Mouse (Mus musculus): ENCODE measurements around the gene Coa3. TPM values are rescaled to one million over a fixed set of nuclear protein-coding genes. Genes with fewer than 3 reads are reported as not detected.

The Coa3 gene
- polyA plus RNA-seq, 1 experiment: 245 TPM

DNA sequence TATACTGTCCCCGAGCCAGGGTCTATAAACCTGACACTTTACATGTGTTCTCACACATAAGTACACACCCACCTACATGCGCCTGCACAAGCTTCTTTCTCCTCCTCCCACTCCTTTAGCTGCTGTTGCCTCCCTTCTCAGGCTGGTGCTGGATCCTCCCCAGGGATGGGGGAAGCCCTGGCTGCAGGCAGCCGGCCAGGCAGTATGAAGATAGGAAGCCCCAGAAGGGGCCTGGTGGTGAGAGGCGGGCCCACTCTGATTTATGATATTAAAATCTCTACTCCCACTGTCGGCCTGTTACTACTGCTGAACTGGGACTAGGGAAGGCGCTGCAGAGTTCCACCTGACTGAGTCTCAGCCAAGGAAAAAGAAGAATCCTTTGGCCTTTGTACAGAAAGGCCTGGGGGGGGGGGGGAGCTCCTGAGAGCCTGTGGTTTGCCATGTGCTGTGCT lies 19.6 kb downstream of the Coa3 start:
- Histone ChIP-seq H3K36me3 (ENCODE audit: control insufficient read depth, insufficient read depth, low read length) (peaks cover 6% of the 10 kb centered on the region; the same call in 1 of the 2 replicates), H3K27ac (ENCODE audit: control insufficient read depth, insufficient read depth, low read length) (no peak overlapping the region), H3K27me3 (ENCODE audit: control insufficient read depth, insufficient read depth, low read length) (peaks cover 22% of the 10 kb centered on the region), H3K4me3 (ENCODE audit: control insufficient read depth, insufficient read depth, low read length) (no peak overlapping the region), H3K4me1 (replicated peaks; ENCODE audit: control insufficient read depth, insufficient read depth, low read length) (peaks cover 17% of the 10 kb centered on the region)
- WGBS: 83% methylated on average over 6 of the region's 6 CpGs
- TF ChIP-seq POLR2A (IDR thresholded peaks at IDR 0.05; ENCODE audit: control insufficient read depth, extremely low read depth, insufficient read depth, low read length, poor library complexity) (no peak), CTCF (IDR thresholded peaks at IDR 0.05; ENCODE audit: borderline replicate concordance, control insufficient read depth, extremely low read depth, insufficient read depth, low read length, poor library complexity) (no peak)
- DNase-seq: no peak

DNA sequence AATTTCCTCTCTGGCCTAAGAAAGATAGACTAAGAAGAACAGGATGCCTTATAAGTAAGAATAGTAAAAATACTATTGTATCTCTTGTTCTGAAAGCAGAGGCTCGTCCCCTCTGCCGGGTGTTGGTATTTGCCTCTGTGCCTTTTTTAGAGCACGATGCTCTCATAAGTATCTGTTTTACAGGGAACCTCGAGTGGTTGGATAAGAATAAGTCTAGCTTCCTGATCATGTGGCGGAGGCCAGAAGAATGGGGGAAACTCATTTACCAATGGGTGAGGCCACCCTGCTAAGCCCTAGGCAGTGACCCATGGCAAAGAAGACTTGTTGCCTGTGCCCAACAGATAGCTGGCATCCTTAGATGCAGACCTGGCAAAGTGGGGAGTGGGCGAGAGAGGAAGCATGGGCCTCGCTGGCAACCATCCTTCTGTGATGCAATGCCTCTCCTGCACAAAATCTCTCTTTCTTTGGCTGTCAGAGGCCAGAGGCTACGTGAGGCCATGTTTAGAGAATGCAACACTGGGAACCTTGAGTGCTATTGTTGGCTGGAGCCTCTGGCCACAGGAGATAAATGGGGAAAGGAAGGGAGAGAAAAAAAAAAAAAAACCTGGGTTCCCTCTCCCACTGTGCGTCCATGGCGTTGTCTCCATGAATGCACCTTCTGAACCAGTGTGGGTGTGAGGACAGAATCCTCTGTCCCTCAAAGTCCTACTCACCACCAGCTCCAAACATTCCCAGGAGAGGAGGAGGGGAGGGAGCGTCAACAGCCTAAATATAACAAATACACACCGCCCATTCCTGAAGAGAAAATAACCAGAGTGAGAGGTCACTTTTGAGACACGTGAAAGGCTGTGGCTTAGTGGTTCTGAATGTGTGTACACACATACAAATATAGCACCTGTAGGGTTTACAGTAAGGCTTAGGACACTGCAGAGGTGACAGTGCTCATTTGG lies 22.8 kb downstream of the Coa3 start:
- no peak for DNase-seq
- no peak overlapping the region for H3K4me3 ChIP-seq (ENCODE audit: control insufficient read depth, insufficient read depth, low read length)
- H3K27me3 ChIP-seq (ENCODE audit: control insufficient read depth, insufficient read depth, low read length): peaks cover 7% of the 10 kb centered on the region; the same call in 1 of the 2 replicates
- TF ChIP-seq POLR2A (IDR thresholded peaks at IDR 0.05; ENCODE audit: control insufficient read depth, extremely low read depth, insufficient read depth, low read length, poor library complexity) (no peak), CTCF (IDR thresholded peaks at IDR 0.05; ENCODE audit: borderline replicate concordance, control insufficient read depth, extremely low read depth, insufficient read depth, low read length, poor library complexity) (no peak)
- peaks cover 6% of the 10 kb centered on the region; the same call in 1 of the 2 replicates for H3K36me3 ChIP-seq (ENCODE audit: control insufficient read depth, insufficient read depth, low read length)
- no peak overlapping the region for H3K27ac ChIP-seq (ENCODE audit: control insufficient read depth, insufficient read depth, low read length)
- H3K4me1 ChIP-seq (replicated peaks; ENCODE audit: control insufficient read depth, insufficient read depth, low read length): peaks cover 15% of the 10 kb centered on the region
- WGBS: 94% methylated on average over 13 of the region's 13 CpGs

DNA sequence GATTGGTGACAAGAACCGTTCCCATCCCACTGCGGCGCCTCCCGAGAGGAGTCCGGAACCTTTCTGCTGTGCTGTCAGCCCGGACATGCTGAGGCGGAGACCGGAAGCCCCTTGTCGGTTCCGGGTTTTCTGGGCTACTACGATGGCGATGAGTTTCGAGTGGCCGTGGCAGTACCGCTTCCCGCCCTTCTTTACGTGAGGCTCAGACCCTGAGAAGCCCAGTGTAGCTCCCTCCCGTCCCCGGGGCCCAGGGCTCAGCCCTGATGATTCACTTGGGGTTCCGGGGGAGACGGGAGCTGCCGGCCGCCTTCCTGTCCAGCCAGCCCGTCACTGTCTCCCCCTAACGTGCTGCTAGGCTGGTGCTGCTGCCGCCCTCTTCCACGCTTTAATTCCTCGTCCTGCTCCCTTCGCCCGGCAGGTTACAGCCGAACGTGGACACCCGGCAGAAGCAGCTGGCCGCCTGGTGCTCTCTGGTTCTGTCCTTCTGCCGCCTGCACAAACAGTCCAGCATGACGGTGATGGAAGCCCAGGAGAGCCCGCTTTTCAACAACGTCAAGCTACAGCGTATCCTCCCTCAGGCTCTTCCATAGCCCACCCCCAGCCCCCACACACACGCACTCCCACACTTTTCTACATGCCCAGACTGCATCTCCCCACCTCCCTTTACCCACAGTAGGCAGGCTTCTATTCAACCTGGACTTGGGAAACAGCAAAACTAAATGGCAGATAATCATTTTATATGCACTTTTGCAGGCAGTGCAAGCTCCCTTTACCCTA lies 25.1 kb downstream of the Coa3 start, which contains the start of gene Vps25:
TSS of gene Vps25 (plus strand) at position 95 of the 777 bp plus-strand sequence.
- TF ChIP-seq CTCF (IDR thresholded peaks at IDR 0.05; ENCODE audit: borderline replicate concordance, control insufficient read depth, extremely low read depth, insufficient read depth, low read length, poor library complexity): peak; percentile 39; the same call in 1 of the 2 replicates
- peak; percentile 82; the same call in 1 of the 2 replicates for TF ChIP-seq POLR2A (IDR thresholded peaks at IDR 0.05; ENCODE audit: control insufficient read depth, extremely low read depth, insufficient read depth, low read length, poor library complexity)
- under 1% methylated on average over 40 of the region's 40 CpGs for WGBS
- peak; percentile 84 for DNase-seq
- no peaks in the 10 kb centered on the region for H3K27me3 ChIP-seq (ENCODE audit: control insufficient read depth, insufficient read depth, low read length)
- peaks cover 1% of the 10 kb centered on the region; the same call in 1 of the 2 replicates for H3K36me3 ChIP-seq (ENCODE audit: control insufficient read depth, insufficient read depth, low read length)
- H3K4me1 ChIP-seq (replicated peaks; ENCODE audit: control insufficient read depth, insufficient read depth, low read length): peaks cover 3% of the 10 kb centered on the region
- H3K4me3 ChIP-seq (ENCODE audit: control insufficient read depth, insufficient read depth, low read length): peak within 1 kb of the TSS; percentile 86
- no peak within 1 kb of the TSS for H3K27ac ChIP-seq (ENCODE audit: control insufficient read depth, insufficient read depth, low read length)

DNA sequence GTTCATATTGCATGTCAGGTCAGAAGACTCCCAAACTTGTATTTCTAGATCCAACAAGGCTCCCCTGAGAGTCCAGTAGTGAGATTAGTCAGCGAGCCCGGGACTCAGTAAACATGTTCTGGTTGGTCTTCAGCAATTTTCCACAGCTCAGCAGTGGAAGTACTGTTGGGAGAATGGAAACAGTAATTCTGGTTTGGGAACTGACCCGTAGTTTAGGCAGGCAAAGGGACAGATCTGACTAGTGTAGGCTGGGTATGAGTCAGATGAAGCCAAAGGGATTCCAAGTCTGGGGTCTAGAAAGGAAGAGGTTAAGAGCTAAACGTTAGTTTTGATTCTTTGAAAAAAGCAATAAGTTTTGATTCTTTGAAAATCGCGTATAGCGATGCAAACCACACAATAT lies 26.0 kb downstream of the Coa3 start:
- Histone ChIP-seq H3K4me1 (replicated peaks; ENCODE audit: control insufficient read depth, insufficient read depth, low read length) (peaks cover 3% of the 10 kb centered on the region), H3K27ac (ENCODE audit: control insufficient read depth, insufficient read depth, low read length) (no peak overlapping the region), H3K36me3 (ENCODE audit: control insufficient read depth, insufficient read depth, low read length) (no peaks in the 10 kb centered on the region), H3K27me3 (ENCODE audit: control insufficient read depth, insufficient read depth, low read length) (no peaks in the 10 kb centered on the region; the same call in 1 of the 2 replicates), H3K4me3 (ENCODE audit: control insufficient read depth, insufficient read depth, low read length) (peak overlapping the region; percentile 86)
- WGBS: 5% methylated on average over 7 of the region's 7 CpGs
- no peak for DNase-seq
- TF ChIP-seq CTCF (IDR thresholded peaks at IDR 0.05; ENCODE audit: borderline replicate concordance, control insufficient read depth, extremely low read depth, insufficient read depth, low read length, poor library complexity) (no peak), POLR2A (IDR thresholded peaks at IDR 0.05; ENCODE audit: control insufficient read depth, extremely low read depth, insufficient read depth, low read length, poor library complexity) (no peak)

DNA sequence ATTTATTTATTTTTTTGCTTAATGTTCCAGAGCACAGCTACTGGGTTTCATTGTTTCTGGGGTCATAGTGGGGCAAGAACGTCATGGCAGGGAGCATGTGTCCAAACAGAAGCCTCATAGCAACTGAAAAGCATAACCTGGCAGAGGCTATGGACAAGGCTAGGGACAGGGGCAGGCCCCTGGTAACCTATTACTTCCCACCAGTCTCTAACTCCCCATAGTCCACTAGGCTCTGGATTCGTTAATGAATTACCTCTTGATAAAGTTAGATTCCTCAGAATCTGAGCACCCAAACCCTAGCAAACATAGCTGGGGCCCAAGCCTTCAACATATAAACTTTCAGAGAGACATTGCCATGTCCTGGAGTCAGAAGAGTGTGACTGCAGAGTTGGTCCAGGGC lies 27.9 kb downstream of the Coa3 start:
- Histone ChIP-seq H3K4me1 (replicated peaks; ENCODE audit: control insufficient read depth, insufficient read depth, low read length) (peaks cover 9% of the 10 kb centered on the region), H3K4me3 (ENCODE audit: control insufficient read depth, insufficient read depth, low read length) (no peak overlapping the region), H3K27me3 (ENCODE audit: control insufficient read depth, insufficient read depth, low read length) (peaks cover 7% of the 10 kb centered on the region), H3K27ac (ENCODE audit: control insufficient read depth, insufficient read depth, low read length) (no peak overlapping the region), H3K36me3 (ENCODE audit: control insufficient read depth, insufficient read depth, low read length) (no peaks in the 10 kb centered on the region)
- TF ChIP-seq POLR2A (IDR thresholded peaks at IDR 0.05; ENCODE audit: control insufficient read depth, extremely low read depth, insufficient read depth, low read length, poor library complexity) (no peak), CTCF (IDR thresholded peaks at IDR 0.05; ENCODE audit: borderline replicate concordance, control insufficient read depth, extremely low read depth, insufficient read depth, low read length, poor library complexity) (no peak)
- DNase-seq: no peak
- 91% methylated on average over 2 of the region's 2 CpGs for WGBS

Measured in thymus, adult 2 months (tissue).